Mouse (Mus musculus) c-Kit-positive CD71-positive TER-119-negative erythroid progenitor cells, embryonic 14.5 days (primary cell): ENCODE measurements around the gene Nudt16.
A peak's percentile ranks its signal among the peaks of the same experiment; 100 is the strongest.
"Not testable (repeated sequence)": the region's sequence is repeated elsewhere in the genome, so short reads cannot be mapped to it uniquely, and the experiment has no call there.

Experiments used
- DNase-seq: peaks from one replicate; pipeline ENCODE4 v3.0.0-alpha.2; 2013; ENCODE audit warnings: low read depth

Nudt16 gene

GRCm38 (mm10) chr9:105131253-105132001 lies at the start of gene Nudt16:
Gene Nudt16, minus strand, starts transcription at chr9:105131824.
- peak; percentile 87 for DNase-seq

- no peak for DNase-seq
Measured at GRCm38 (mm10) chr9:105144992-105145391, 13.4 kb upstream of the Nudt16 start, which contains the start of gene 1700080E11Rik. Gene 1700080E11Rik, minus strand, starts transcription at chr9:105145092.

- no peak for DNase-seq
Measured at GRCm38 (mm10) chr9:105139204-105139603, 7.6 kb upstream of the Nudt16 start.

- no peak for DNase-seq
Measured at GRCm38 (mm10) chr9:105136404-105136803, 4.8 kb upstream of the Nudt16 start.

GRCm38 (mm10) chr9:105134536-105134935 lies 2.9 kb upstream of the Nudt16 start:
- DNase-seq = no peak

GRCm38 (mm10) chr9:105132002-105132367 lies 361 bp upstream of the Nudt16 start:
- no peak for DNase-seq

- no peak for DNase-seq
Measured at GRCm38 (mm10) chr9:105130331-105130730, 1.3 kb downstream of the Nudt16 start.

GRCm38 (mm10) chr9:105125206-105125605 lies 6.4 kb downstream of the Nudt16 start:
- not testable (repeated sequence) for DNase-seq

GRCm38 (mm10) chr9:105103893-105104292 lies 27.7 kb downstream of the Nudt16 start:
- no peak for DNase-seq

- no peak for DNase-seq
Measured at GRCm38 (mm10) chr9:105101911-105102310, 29.7 kb downstream of the Nudt16 start.

- no peak for DNase-seq
Measured at GRCm38 (mm10) chr9:105100807-105101570, 30.6 kb downstream of the Nudt16 start.

GRCm38 (mm10) chr9:105080246-105080645 lies 51.4 kb downstream of the Nudt16 start:
- DNase-seq = no peak
